In the genomic region with DNA sequence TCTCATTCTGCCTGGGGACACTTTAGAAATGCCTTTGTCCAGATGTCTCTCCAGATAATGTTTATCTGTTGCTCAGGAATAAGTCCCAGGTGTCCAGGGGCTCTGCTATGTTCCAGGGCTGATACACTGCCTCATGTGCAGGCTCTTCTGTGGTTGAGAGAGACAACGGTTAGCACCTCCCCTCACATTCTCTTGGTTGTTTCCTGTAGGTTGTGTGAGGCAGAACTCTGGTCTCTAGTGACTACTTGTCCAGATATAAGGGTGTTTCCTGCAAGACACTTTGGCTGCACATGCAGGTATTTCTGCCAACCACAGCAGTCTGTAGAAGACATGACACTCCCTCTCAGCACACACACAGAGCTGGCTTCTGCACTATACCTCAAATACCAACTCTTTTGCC, we compare ENCODE assay signal across 23 mouse cellular contexts. TPM values are rescaled to one million over a fixed set of nuclear protein-coding genes. Genes with fewer than 3 reads are reported as not detected.
DNase-seq lines count a peak whose midpoint lies in the region; ATAC-seq and TF ChIP-seq lines count a peak whose summit lies in the region.
"Had no signal": no experiment of that assay in that cellular context is flagged by ENCODE, and none has a peak within 500 bp of the region (broad histone marks: within the 10 kb centered on the region; RNA-seq: fewer than 3 reads in every experiment).

No protein-coding gene starts in this region.

- DNase-seq in spleen, adult 2 months (ENCODE audit: low read depth in 1 of 2, low spot score in 2 of 2): no peak
- DNase-seq in spleen, postnatal 4 days (ENCODE audit: low spot score in 2 of 2): no peak
- peak; percentile 49 for DNase-seq in induced T-regulatory cell, adult 2 months (ENCODE audit: low read depth)
- peak; percentile 60 for DNase-seq in splenic B cell, adult 2 months (ENCODE audit: low read depth, low spot score)
- DNase-seq in ovary, postnatal 10 days (ENCODE audit: low spot score): no peak
- DNase-seq in T-cell, adult 2 months (ENCODE audit: low spot score): no peak
- DNase-seq: adrenal gland, postnatal 36 days; cerebellum, adult 9-10 months; gastrocnemius, postnatal 25 days; kidney, adult 9 months; kidney, postnatal 25 days; layer of hippocampus, postnatal 36 days; liver, postnatal 0 days; lung, postnatal 10 days; thymus, postnatal 25 days had no signal

- H3K27me3 ChIP-seq in spleen, adult 2 months (ENCODE audit: control insufficient read depth, insufficient read depth, low read length): no peaks in the 10 kb centered on the region
- H3K27me3 ChIP-seq in splenic B cell, adult 2 months (ENCODE audit: control insufficient read depth, insufficient read depth, low read length, poor library complexity, severe bottlenecking): no peaks in the 10 kb centered on the region
- H3K27me3 ChIP-seq: intestine, embryonic 15.5 days; limb, embryonic 12.5 days; midbrain, embryonic 13.5 days; neural tube, embryonic 12.5 days had no signal

- 0 out of 2 replicates have a peak overlapping the region, but pooled peaks have one; percentile 27 for H3K27ac ChIP-seq in spleen, adult 2 months (ENCODE audit: insufficient read depth, low read length)
- H3K27ac ChIP-seq: forebrain, embryonic 10.5 days; hindbrain, embryonic 14.5 days; intestine, embryonic 15.5 days; limb, embryonic 12.5 days; midbrain, embryonic 13.5 days; neural tube, embryonic 12.5 days had no signal

- H3K4me1 ChIP-seq in spleen, adult 2 months (ENCODE audit: control insufficient read depth, insufficient read depth, insufficient read length): peaks cover 18% of the 10 kb centered on the region; the same call in 1 of the 2 replicates
- H3K4me1 ChIP-seq: forebrain, embryonic 10.5 days; intestine, embryonic 15.5 days; limb, embryonic 12.5 days; midbrain, embryonic 13.5 days; neural tube, embryonic 12.5 days had no signal

- peak; percentile 69 for ATAC-seq in CD4-positive, CD25-positive, alpha-beta regulatory T cell, adult 4 months
- ATAC-seq: forebrain, embryonic 16.5 days; intestine, embryonic 15.5 days; liver, postnatal 0 days; midbrain, embryonic 13.5 days had no signal

- no peak for TF ChIP-seq POLR2A in spleen, adult 2 months (IDR thresholded peaks at IDR 0.05; ENCODE audit: low read depth, low read length)

- 8% methylated on average over 1 of the region's 1 CpGs for WGBS in spleen, adult 2 months

- TF ChIP-seq CTCF in spleen, adult 2 months (IDR thresholded peaks at IDR 0.05; ENCODE audit: extremely low read depth, insufficient read depth, insufficient read length, insufficient replicate concordance): no peak

- H3K36me3 ChIP-seq in spleen, adult 2 months (ENCODE audit: control insufficient read depth, insufficient read depth, low read length): no peaks in the 10 kb centered on the region
- H3K36me3 ChIP-seq in splenic B cell, adult 2 months (ENCODE audit: control insufficient read depth, insufficient read depth, low read length, poor library complexity, severe bottlenecking): no peaks in the 10 kb centered on the region
- H3K36me3 ChIP-seq: forebrain, embryonic 10.5 days; intestine, embryonic 15.5 days; limb, embryonic 12.5 days; midbrain, embryonic 13.5 days; neural tube, embryonic 12.5 days had no signal

- H3K4me3 ChIP-seq in spleen, adult 2 months (ENCODE audit: extremely low read depth, insufficient read depth, insufficient read length): no peak overlapping the region
- H3K4me3 ChIP-seq: forebrain, embryonic 10.5 days; intestine, embryonic 15.5 days; limb, embryonic 12.5 days; midbrain, embryonic 13.5 days; neural tube, embryonic 12.5 days had no signal

RNA-seq across cellular contexts. Expression of a gene that starts 48.0 kb away (rescaled TPM):
- 12.4 and 13.6 TPM in 2 replicates for polyA plus RNA-seq in spleen, adult 2 months (2012; rRNA removed)
- 10 to 100 TPM; 24.2 to 25.8 TPM for polyA plus RNA-seq in CD4-positive, CD25-positive, alpha-beta regulatory T cell, adult 4 months (2017; shearing (Covaris generic))

Comparison
In these comparisons a context has a peak if more than half of its experiments do, and no peak if none do; other contexts are left out.
1. DNase-seq: peak in induced T-regulatory cell, adult 2 months (single experiment) and splenic B cell, adult 2 months (single experiment); none in spleen, adult 2 months (0 of 2), spleen, postnatal 4 days (0 of 2), ovary, postnatal 10 days (single experiment) and T-cell, adult 2 months (single experiment).